Mouse (Mus musculus): ENCODE data around the gene Ace. TPM values are rescaled to one million over a fixed set of nuclear protein-coding genes. Genes with fewer than 3 reads are reported as not detected.
A peak's percentile ranks its signal among the peaks of the same experiment; 100 is the strongest.

Gene Ace
- polyA plus RNA-seq, 1 experiment from 2014 or later, result 0.68 TPM

GRCm38 (mm10) chr11:106033491-106033919 lies 65.8 kb downstream of the Ace start:
- 0 out of 2 replicates have a peak, but pooled peaks have one; percentile 16 for ATAC-seq (ENCODE audit: insufficient number of reproducible peaks, insufficient read depth, low FRiP score, low TSS enrichment)
- Histone ChIP-seq H3K9ac (peak overlapping the region; percentile 29; the same call in 1 of the 2 replicates), H3K36me3 (no peaks in the 10 kb centered on the region), H3K4me3 (0 out of 2 replicates have a peak overlapping the region, but pooled peaks have one; percentile 22), H3K9me3 (no peaks in the 10 kb centered on the region), H3K27me3 (no peaks in the 10 kb centered on the region), H3K27ac (peak overlapping the region; percentile 38), H3K4me2 (replicated peaks) (peak overlapping the region; percentile 40), H3K4me1 (peaks cover 12% of the 10 kb centered on the region)
- WGBS, result 27% methylated on average over 11 of the region's 11 CpGs

- H3K9ac ChIP-seq, result no peak overlapping the region
- peaks cover 16% of the 10 kb centered on the region for H3K4me1 ChIP-seq
- H3K27ac ChIP-seq, result no peak overlapping the region
- H3K27me3 ChIP-seq, result no peaks in the 10 kb centered on the region
- no peak overlapping the region for H3K4me2 ChIP-seq (replicated peaks)
- no peaks in the 10 kb centered on the region for H3K9me3 ChIP-seq
- ATAC-seq (ENCODE audit: insufficient number of reproducible peaks, insufficient read depth, low FRiP score, low TSS enrichment), result no peak
- no peak overlapping the region for H3K4me3 ChIP-seq
- WGBS, result 88% methylated on average over 9 of the region's 9 CpGs
- no peaks in the 10 kb centered on the region for H3K36me3 ChIP-seq
Measured at GRCm38 (mm10) chr11:106034986-106035385, 67.2 kb downstream of the Ace start.

- Histone ChIP-seq H3K9me3 (no peaks in the 10 kb centered on the region), H3K36me3 (no peaks in the 10 kb centered on the region), H3K9ac (peak within 1 kb of the TSS; percentile 97), H3K4me2 (replicated peaks) (peak within 1 kb of the TSS; percentile 88), H3K4me1 (peaks cover 16% of the 10 kb centered on the region), H3K27ac (peak within 1 kb of the TSS; percentile 90), H3K4me3 (peak within 1 kb of the TSS; percentile 98), H3K27me3 (no peaks in the 10 kb centered on the region)
- under 1% methylated on average over 66 of the region's 66 CpGs for WGBS
- peak; percentile 98 for ATAC-seq (ENCODE audit: insufficient number of reproducible peaks, insufficient read depth, low FRiP score, low TSS enrichment)
Measured at GRCm38 (mm10) chr11:106036548-106037417, 69.0 kb downstream of the Ace start, which contains the start of gene Dcaf7. Gene Dcaf7 (plus strand): TSS chr11:106036872.

DNA sequence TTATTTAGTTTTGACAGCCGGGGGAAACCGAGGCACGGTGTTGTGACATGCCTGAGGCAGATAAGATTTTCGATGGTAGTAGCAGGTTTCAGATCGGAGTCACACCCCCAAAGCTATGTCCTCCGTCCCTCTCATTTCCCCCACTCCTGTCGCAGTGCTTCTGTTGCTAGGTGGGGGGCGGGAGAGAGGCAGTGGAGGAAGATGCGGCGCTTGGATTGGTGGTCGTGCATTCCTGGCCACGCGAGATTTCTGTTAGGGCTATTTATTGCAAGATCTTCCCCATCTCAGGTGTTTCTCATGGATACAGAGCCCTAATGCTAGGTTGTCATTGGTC lies 69.6 kb downstream of the Ace start:
- H3K4me1 ChIP-seq, result peaks cover 16% of the 10 kb centered on the region
- H3K27me3 ChIP-seq, result no peaks in the 10 kb centered on the region
- no peaks in the 10 kb centered on the region for H3K9me3 ChIP-seq
- no peaks in the 10 kb centered on the region for H3K36me3 ChIP-seq
- WGBS, result 0% methylated on average over 12 of the region's 13 CpGs
- peak overlapping the region; percentile 98 for H3K4me3 ChIP-seq
- ATAC-seq (ENCODE audit: insufficient number of reproducible peaks, insufficient read depth, low FRiP score, low TSS enrichment), result no peak
- peak overlapping the region; percentile 90 for H3K27ac ChIP-seq
- H3K4me2 ChIP-seq (replicated peaks), result peak overlapping the region; percentile 88
- H3K9ac ChIP-seq, result peak overlapping the region; percentile 97

Other genes with a start within 250 kb of the Ace start
- 12.1 and 13.6 TPM in 2 replicates for gene Cyb561, start 14.6 kb upstream of the Ace start, polyA plus RNA-seq (2016; fragmentation: Nextera tagmentation; extraction: Ambion mirVana)
- not detected in 2 replicates for gene Ace3, start 26.7 kb downstream of the Ace start, polyA plus RNA-seq (2016; fragmentation: Nextera tagmentation; extraction: Ambion mirVana)
- 1.3 and 3.4 TPM in 2 replicates for gene Kcnh6, start 40.2 kb downstream of the Ace start, polyA plus RNA-seq (2016; fragmentation: Nextera tagmentation; extraction: Ambion mirVana)
- gene Dcaf7, start 68.9 kb downstream of the Ace start, polyA plus RNA-seq (2016; fragmentation: Nextera tagmentation; extraction: Ambion mirVana), result 90.6 and 93.4 TPM in 2 replicates
- 10.8 and 11.1 TPM in 2 replicates for gene Taco1, start 98.1 kb downstream of the Ace start, polyA plus RNA-seq (2016; fragmentation: Nextera tagmentation; extraction: Ambion mirVana)
- gene Map3k3, start 116.7 kb downstream of the Ace start, polyA plus RNA-seq (2016; fragmentation: Nextera tagmentation; extraction: Ambion mirVana), result 31.8 and 33.8 TPM in 2 replicates
- gene Gm10840, start 192.9 kb downstream of the Ace start, polyA plus RNA-seq (2016; fragmentation: Nextera tagmentation; extraction: Ambion mirVana), result not detected in 2 replicates
- 467 and 469 TPM in 2 replicates for gene Limd2, start 192.9 kb downstream of the Ace start, polyA plus RNA-seq (2016; fragmentation: Nextera tagmentation; extraction: Ambion mirVana)
- 34.8 and 35.4 TPM in 2 replicates for gene Strada, start 234.2 kb downstream of the Ace start, polyA plus RNA-seq (2016; fragmentation: Nextera tagmentation; extraction: Ambion mirVana)
- gene Ccdc47, start 248.4 kb downstream of the Ace start, polyA plus RNA-seq (2016; fragmentation: Nextera tagmentation; extraction: Ambion mirVana), result 79.4 and 81.7 TPM in 2 replicates
- 103 and 104 TPM in 2 replicates for gene Ddx42, start 249.0 kb downstream of the Ace start, polyA plus RNA-seq (2016; fragmentation: Nextera tagmentation; extraction: Ambion mirVana)

All from embryonic facial prominence, embryonic 12.5 days (tissue).